Mouse (Mus musculus): Measurements from ENCODE around the gene Klhl12.
"Not testable (repeated sequence)": the region's sequence is repeated elsewhere in the genome, so short reads cannot be mapped to it uniquely, and the experiment has no call there.

Klhl12 gene

DNA sequence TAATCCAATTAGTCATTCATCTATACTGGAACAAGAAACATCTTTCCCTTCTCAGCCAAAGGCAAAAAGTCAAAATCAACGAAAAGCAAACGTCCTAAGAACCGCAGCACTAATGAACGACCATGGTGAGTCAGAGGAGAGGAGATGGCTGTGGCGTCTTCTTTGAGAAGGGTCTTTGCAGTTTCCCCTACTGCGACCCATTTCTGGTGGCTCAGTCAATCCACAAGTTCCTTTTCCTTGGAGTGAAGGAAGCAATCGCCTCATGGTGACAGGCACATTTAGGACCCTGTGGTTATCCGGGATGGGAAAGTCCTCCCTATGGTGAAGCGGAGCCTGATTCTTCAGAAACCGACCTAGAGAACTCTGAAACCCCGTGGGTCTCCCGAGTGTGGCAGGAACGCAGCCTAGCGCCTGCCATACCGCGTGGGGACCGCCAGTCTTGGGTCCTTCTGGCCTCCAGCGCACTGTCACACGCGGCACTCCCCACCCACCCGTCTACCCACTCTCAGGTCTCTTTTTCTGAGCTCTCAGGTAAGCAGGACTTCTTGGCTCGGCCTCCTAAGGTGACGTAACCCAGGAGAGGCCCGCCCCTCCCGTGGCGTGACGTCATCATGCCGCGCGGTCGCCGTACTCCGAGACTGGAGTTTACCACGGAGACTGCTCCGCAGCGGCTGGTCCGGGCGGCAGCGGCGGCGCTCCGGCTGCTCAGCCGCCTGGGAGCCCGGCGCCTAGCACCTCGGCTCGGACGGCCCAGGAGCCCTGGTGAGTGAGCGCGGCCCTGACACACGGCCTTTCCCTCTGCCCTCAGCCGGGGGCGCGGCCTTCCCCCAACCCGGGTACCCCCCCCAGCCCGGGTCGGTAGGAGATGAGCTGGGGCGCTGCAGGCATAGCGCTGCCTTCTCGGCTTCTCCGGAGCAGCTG, at the start of gene Klhl12:
Gene Klhl12 (plus strand): TSS at position 628 of the 921 bp plus-strand sequence.
- peak; percentile 99 for DNase-seq

- no peak for DNase-seq
Measured at GRCm38 (mm10) chr1:134406414-134406771, 48.9 kb upstream of the Klhl12 start.

DNA sequence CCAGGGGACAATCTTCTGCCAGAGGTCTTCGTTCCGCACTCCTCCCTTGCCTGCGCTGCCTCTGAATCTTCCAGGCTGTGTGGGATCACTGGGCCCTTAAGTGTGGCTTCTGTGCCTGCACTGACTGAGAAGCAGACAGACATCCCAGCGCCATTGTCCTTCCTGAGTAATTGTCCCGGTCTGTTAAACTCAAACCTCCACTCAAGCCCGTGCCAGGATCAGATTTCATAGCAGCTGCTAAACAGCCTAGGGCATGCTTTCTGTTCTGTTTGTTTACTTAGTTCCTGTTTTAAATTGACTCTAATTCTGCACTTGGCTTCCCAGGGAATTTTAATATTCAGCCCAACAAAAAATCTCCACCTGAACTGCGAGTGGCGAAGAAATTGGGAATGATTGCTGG, 47.3 kb upstream of the Klhl12 start:
- no peak for DNase-seq

GRCm38 (mm10) chr1:134411706-134412629, 43.4 kb upstream of the Klhl12 start:
- DNase-seq = no peak

GRCm38 (mm10) chr1:134414038-134414437, 41.3 kb upstream of the Klhl12 start:
- no peak for DNase-seq

DNA sequence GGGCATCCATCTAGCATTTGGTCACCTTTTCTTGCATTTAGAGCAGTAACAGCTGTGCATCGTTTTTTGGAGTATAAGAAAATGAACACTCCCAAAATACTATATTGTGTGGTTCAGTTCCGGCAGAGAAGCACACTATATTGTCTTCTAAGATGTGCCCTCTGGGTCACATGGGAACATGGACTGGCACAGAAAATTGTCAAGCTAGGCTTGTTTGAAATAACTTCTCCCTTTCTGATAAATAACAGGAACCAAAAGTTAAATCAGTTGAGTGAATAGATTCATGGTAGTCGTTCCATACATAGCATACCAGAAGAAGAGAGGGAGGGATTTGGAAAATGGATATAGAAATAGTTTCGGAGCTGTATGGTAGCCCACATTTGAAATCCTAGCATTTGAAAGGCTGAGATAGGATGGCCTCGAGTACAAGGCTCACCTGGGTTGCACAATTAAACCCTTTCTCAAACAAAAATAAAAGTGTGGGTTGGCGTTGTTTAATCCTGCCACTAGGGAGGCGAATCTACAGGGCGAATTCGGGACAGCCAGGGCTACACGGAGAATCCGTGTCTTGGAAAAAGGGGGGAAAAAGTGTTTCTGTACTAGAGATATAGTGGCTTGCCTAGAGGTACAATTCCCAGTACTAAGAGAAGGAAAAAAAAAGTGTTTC, 40.7 kb upstream of the Klhl12 start:
- no peak for DNase-seq

- peak; percentile 99 for DNase-seq
Measured at GRCm38 (mm10) chr1:134415168-134415831, 40.0 kb upstream of the Klhl12 start, which contains the start of gene Adipor1. Adipor1 (plus strand) TSS chr1:134415378.

GRCm38 (mm10) chr1:134418414-134418975, 36.8 kb upstream of the Klhl12 start:
- no peak for DNase-seq

- no peak for DNase-seq
Measured at GRCm38 (mm10) chr1:134419176-134419575, 36.2 kb upstream of the Klhl12 start.

- DNase-seq = no peak
Measured at GRCm38 (mm10) chr1:134419751-134420458, 35.4 kb upstream of the Klhl12 start.

- no peak for DNase-seq
Measured at GRCm38 (mm10) chr1:134423911-134424310, 31.4 kb upstream of the Klhl12 start.

DNA sequence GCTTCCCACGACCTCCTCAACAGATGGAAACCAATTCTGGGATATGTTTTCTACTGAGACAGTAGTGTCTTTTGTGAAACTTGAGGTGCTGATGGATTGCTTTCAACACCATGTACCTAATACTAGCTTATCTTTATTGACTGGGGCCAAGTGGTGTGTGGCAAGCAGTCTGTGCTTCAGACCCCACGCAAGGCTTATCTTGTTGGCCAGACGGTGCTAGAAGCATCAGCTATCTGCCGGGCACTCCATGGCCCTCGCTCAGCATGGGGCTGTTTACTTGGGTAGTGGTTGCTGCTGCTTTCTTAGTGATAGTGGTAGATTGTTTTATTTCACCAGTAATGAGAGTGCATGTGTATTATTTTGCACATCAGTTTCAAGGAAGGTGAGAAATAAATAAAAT, 29.0 kb upstream of the Klhl12 start:
- DNase-seq = no peak

GRCm38 (mm10) chr1:134433002-134433401, 22.3 kb upstream of the Klhl12 start:
- DNase-seq = no peak

DNA sequence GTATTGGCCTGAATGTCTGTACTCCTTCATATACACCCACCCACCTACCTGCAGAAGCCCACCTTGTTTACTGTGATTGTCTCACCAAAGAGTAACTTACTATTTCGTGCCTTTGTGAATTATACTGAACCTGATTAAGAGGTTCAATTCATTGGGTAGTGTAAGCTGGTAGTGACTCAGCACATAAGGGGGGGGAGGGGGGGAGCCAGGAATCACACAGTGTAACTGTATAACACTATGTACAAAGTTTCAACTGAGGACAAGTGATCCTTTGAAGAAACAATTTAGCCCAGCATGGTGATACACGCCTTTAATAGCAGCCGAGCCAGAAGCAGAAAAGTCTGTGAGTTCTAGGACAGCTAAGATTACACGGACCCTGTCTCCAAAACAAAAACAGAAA, 21.9 kb upstream of the Klhl12 start:
- DNase-seq = no peak

DNA sequence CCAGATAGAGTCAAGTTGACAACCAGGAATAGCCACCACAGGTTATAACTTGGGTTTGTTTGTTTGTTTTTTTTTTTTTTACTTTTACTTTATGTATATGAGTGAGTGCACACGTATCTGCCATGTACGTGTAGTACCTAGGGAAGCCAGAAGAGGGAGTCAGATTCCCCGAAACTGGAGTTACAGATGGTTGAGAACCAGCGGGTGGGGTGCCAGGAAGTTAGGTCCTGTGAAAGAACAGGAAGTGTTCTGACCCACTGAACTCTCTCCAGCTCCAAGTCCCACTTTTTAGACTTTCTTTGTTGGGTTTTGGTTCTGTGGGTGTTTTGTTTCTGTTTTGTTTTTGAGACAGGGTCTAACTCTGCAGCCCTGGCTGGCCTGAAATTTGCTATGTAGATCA, 19.9 kb upstream of the Klhl12 start:
- DNase-seq = peak; percentile 49 to 56

DNA sequence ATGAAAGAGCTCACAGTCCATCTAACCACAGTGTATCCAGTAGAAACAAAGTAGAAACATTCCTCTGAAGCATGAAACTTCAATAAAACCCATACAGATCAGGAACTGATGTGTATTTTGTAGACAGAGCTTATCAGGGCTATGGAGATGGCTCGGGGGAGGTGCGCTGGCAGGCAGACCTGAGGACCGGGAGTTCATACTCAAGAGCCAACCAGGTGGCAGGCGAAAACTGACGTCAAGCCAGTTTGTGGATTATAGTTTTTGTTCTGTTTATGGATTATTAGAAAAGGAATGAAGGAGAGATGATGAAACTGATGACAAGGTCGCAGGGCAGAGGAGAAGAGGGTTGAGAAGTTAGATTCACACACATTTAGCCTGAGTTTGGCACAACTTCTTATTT, 14.9 kb upstream of the Klhl12 start:
- no peak for DNase-seq

DNA sequence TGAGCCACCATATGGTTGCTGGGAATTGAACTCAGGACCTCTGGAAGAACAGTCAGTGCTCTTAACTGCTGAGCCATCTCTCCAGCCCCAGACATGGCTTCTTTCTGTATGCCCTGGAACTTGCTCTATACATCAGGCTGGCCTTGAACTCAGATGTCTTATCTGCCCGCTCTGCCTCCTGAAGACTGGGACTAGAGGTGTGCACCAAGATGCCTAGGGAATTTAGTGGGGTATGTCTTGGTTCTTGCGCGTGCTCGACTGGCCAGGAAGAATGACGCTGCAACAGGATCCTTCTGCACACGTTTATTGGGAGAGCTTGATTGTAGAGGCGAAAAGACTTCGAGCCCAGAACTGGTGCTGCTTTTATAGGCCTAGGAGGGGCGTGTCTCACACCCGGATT, 13.6 kb upstream of the Klhl12 start:
- DNase-seq = not testable (repeated sequence)

GRCm38 (mm10) chr1:134442394-134442793, 12.9 kb upstream of the Klhl12 start:
- no peak for DNase-seq

DNA sequence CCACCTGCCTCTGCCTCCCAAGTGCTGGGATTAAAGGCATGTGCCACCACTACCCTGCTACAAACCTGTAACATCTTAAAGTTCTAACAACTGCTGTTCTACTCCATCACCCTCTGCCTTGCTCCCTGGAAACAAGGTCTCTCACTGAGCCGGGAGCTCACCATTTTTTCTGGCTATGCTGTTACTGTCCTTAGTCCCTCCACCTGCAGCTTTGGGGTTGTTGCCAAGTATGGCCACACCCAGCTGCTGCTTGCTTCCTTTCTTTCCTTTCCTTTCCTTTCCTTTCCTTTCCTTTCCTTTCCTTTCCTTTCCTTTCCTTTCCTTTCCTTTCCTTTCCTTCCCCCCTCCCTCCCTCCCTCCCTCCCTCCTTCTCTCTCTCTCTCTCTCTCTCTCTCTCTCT, 12.0 kb upstream of the Klhl12 start:
- DNase-seq = not testable (repeated sequence)

DNA sequence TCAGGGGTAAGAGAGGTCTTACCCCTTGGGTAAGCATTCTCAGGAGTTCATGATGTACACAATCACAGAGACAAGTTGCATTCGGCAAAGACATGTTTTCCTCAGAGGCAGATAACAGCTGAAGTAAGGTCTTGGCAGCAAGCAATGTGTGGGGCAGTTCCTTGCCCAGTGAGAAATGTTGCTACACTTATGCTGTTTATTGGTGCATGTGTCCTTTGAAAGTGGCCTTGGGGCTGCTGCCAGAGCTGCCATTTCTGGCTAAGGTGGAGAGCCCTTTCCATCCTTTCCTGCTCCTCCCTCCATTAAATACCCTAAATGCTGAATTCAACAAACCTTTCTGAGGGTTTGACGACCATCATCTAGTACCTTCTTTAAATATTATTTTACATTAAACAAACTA, 9.9 kb upstream of the Klhl12 start:
- no peak for DNase-seq

GRCm38 (mm10) chr1:134448537-134448936, 6.8 kb upstream of the Klhl12 start:
- DNase-seq = not testable (repeated sequence)
